Comparison of ENCODE assay signal across 18 mouse cellular contexts in genomic region chr14:8367121-8367520, GRCm38 (mm10). TPM values are rescaled to one million over a fixed set of nuclear protein-coding genes. Genes with fewer than 3 reads are reported as not detected.
DNase-seq lines count a peak whose midpoint lies in the region; ATAC-seq and TF ChIP-seq lines count a peak whose summit lies in the region.
"Had no signal": no experiment of that assay in that cellular context is flagged by ENCODE, and none has a peak within 500 bp of the region (broad histone marks: within the 10 kb centered on the region; RNA-seq: fewer than 3 reads in every experiment).

No protein-coding gene starts in this region.

- DNase-seq in embryo, embryonic 10 days (ENCODE audit: low spot score): peak; percentile 43
- DNase-seq in embryo, embryonic 11 days: no peak
- DNase-seq in midbrain, embryonic 11.5 days (ENCODE audit: low spot score, missing footprints): peak; percentile 80
- peak; percentile 27 for DNase-seq in midbrain, embryonic 14.5 days
- DNase-seq in stomach, postnatal 0 days (ENCODE audit: low spot score): peak; percentile 68
- DNase-seq in frontal cortex, adult 2 months (ENCODE audit: extremely low spot score in 1 of 2, low spot score in 1 of 2): no peak
- DNase-seq: adrenal gland, postnatal 10 days; thymus, adult 2 months had no signal

- H3K27ac ChIP-seq in midbrain, embryonic 11.5 days (ENCODE audit: low read depth, low read length): no peak overlapping the region
- H3K27ac ChIP-seq in midbrain, embryonic 13.5 days: no peak overlapping the region
- H3K27ac ChIP-seq in midbrain, embryonic 14.5 days (replicated peaks; ENCODE audit: low read depth, low read length): no peak overlapping the region
- peak overlapping the region; percentile 80; the same call in 1 of the 2 replicates for H3K27ac ChIP-seq in stomach, postnatal 0 days (replicated peaks)
- H3K27ac ChIP-seq: embryonic facial prominence, embryonic 13.5 days; heart, embryonic 13.5 days; hindbrain, embryonic 15.5 days; layer of hippocampus, adult 2 months; limb, embryonic 15.5 days had no signal

- no peak for TF ChIP-seq CTCF in stomach, postnatal 0 days (IDR thresholded peaks at IDR 0.05; ENCODE audit: low read depth)

- H3K9me3 ChIP-seq in midbrain, embryonic 11.5 days (ENCODE audit: control insufficient read depth, low read length): no peaks in the 10 kb centered on the region
- H3K9me3 ChIP-seq in midbrain, embryonic 13.5 days: no peaks in the 10 kb centered on the region
- no peaks in the 10 kb centered on the region for H3K9me3 ChIP-seq in midbrain, embryonic 14.5 days (ENCODE audit: control insufficient read depth, low read length)
- no peaks in the 10 kb centered on the region for H3K9me3 ChIP-seq in stomach, postnatal 0 days (ENCODE audit: control insufficient read depth, low read length)
- H3K9me3 ChIP-seq: embryonic facial prominence, embryonic 13.5 days; heart, embryonic 13.5 days; hindbrain, embryonic 15.5 days; limb, embryonic 15.5 days had no signal

- H3K27me3 ChIP-seq in midbrain, embryonic 11.5 days (ENCODE audit: control insufficient read depth, insufficient read depth, low read length): no peaks in the 10 kb centered on the region
- no peaks in the 10 kb centered on the region for H3K27me3 ChIP-seq in midbrain, embryonic 13.5 days
- no peaks in the 10 kb centered on the region for H3K27me3 ChIP-seq in midbrain, embryonic 14.5 days (ENCODE audit: control insufficient read depth, insufficient read depth, low read length)
- H3K27me3 ChIP-seq in stomach, postnatal 0 days (ENCODE audit: control insufficient read depth, insufficient read depth, low read length): no peaks in the 10 kb centered on the region
- H3K27me3 ChIP-seq: embryonic facial prominence, embryonic 13.5 days; heart, embryonic 13.5 days; hindbrain, embryonic 15.5 days; limb, embryonic 15.5 days had no signal

- 0 out of 2 replicates have a peak, but pooled peaks have one; percentile 19 for ATAC-seq in midbrain, embryonic 11.5 days (ENCODE audit: low FRiP score)
- no peak for ATAC-seq in midbrain, embryonic 13.5 days
- no peak for ATAC-seq in midbrain, embryonic 14.5 days (ENCODE audit: low FRiP score, low TSS enrichment)
- peak; percentile 37 for ATAC-seq in stomach, postnatal 0 days (ENCODE audit: low FRiP score, low TSS enrichment)
- no peak for ATAC-seq in monocyte, adult 5-6 weeks (replicated peaks; ENCODE audit: insufficient number of reproducible peaks, low FRiP score, low TSS enrichment, poor library complexity, severe bottlenecking)

- no peak for TF ChIP-seq EP300 in stomach, postnatal 0 days (optimal IDR thresholded peaks at IDR 0.05)

- H3K4me1 ChIP-seq in midbrain, embryonic 11.5 days (ENCODE audit: control insufficient read depth, insufficient read depth, low read length): peaks cover 6% of the 10 kb centered on the region
- peaks cover 13% of the 10 kb centered on the region for H3K4me1 ChIP-seq in midbrain, embryonic 13.5 days (replicated peaks)
- peaks cover 11% of the 10 kb centered on the region; the same call in 1 of the 2 replicates for H3K4me1 ChIP-seq in midbrain, embryonic 14.5 days (ENCODE audit: control insufficient read depth, insufficient read depth, low read length)
- H3K4me1 ChIP-seq in stomach, postnatal 0 days (replicated peaks; ENCODE audit: control insufficient read depth, insufficient read depth): no peaks in the 10 kb centered on the region
- H3K4me1 ChIP-seq: limb, embryonic 15.5 days had no signal

- 0% methylated on average over 1 of the region's 1 CpGs for WGBS in midbrain, embryonic 11.5 days
- WGBS in midbrain, embryonic 13.5 days: 0% methylated on average over 1 of the region's 1 CpGs
- WGBS in midbrain, embryonic 14.5 days: 4% methylated on average over 1 of the region's 1 CpGs
- WGBS in stomach, postnatal 0 days: 4% methylated on average over 1 of the region's 1 CpGs

- no peak overlapping the region for H3K4me3 ChIP-seq in midbrain, embryonic 11.5 days (ENCODE audit: low read depth, low read length)
- no peak overlapping the region for H3K4me3 ChIP-seq in midbrain, embryonic 13.5 days (replicated peaks)
- H3K4me3 ChIP-seq in midbrain, embryonic 14.5 days (replicated peaks; ENCODE audit: low read depth, low read length): no peak overlapping the region
- no peak overlapping the region for H3K4me3 ChIP-seq in stomach, postnatal 0 days (ENCODE audit: low read depth, low read length)
- H3K4me3 ChIP-seq: embryonic facial prominence, embryonic 13.5 days; heart, embryonic 13.5 days; hindbrain, embryonic 15.5 days; layer of hippocampus, adult 2 months; limb, embryonic 15.5 days had no signal

- no peak overlapping the region for H3K9ac ChIP-seq in midbrain, embryonic 11.5 days (ENCODE audit: low read length)
- H3K9ac ChIP-seq in midbrain, embryonic 13.5 days (replicated peaks): no peak overlapping the region
- H3K9ac ChIP-seq in midbrain, embryonic 14.5 days (replicated peaks; ENCODE audit: low read length): no peak overlapping the region
- no peak overlapping the region for H3K9ac ChIP-seq in stomach, postnatal 0 days (ENCODE audit: low read length)
- H3K9ac ChIP-seq: embryonic facial prominence, embryonic 13.5 days; heart, embryonic 13.5 days; hindbrain, embryonic 15.5 days; limb, embryonic 15.5 days had no signal

- no peaks in the 10 kb centered on the region for H3K36me3 ChIP-seq in midbrain, embryonic 11.5 days (ENCODE audit: control insufficient read depth, insufficient read depth, low read length)
- H3K36me3 ChIP-seq in midbrain, embryonic 13.5 days: no peaks in the 10 kb centered on the region
- no peaks in the 10 kb centered on the region for H3K36me3 ChIP-seq in midbrain, embryonic 14.5 days (ENCODE audit: control insufficient read depth, insufficient read depth, low read length)
- H3K36me3 ChIP-seq in stomach, postnatal 0 days (ENCODE audit: control insufficient read depth, insufficient read depth, low read length): no peaks in the 10 kb centered on the region
- H3K36me3 ChIP-seq: embryonic facial prominence, embryonic 13.5 days; heart, embryonic 13.5 days; hindbrain, embryonic 15.5 days; limb, embryonic 15.5 days had no signal

- H3K4me2 ChIP-seq in midbrain, embryonic 11.5 days: no peak overlapping the region
- H3K4me2 ChIP-seq in midbrain, embryonic 13.5 days (replicated peaks): no peak overlapping the region
- H3K4me2 ChIP-seq in midbrain, embryonic 14.5 days (ENCODE audit: low read length): no peak overlapping the region
- no peak overlapping the region for H3K4me2 ChIP-seq in stomach, postnatal 0 days (replicated peaks; ENCODE audit: low read depth)
- H3K4me2 ChIP-seq: embryonic facial prominence, embryonic 13.5 days; heart, embryonic 13.5 days; hindbrain, embryonic 15.5 days; limb, embryonic 15.5 days had no signal

RNA-seq across cellular contexts. Expression of gene Oit1, which starts 11.4 kb away (rescaled TPM):
- polyA plus RNA-seq in midbrain, embryonic 11.5 days (2014; fragmentation: Nextera tagmentation; extraction: Ambion mirVana): not detected in 2 replicates
- polyA plus RNA-seq in midbrain, embryonic 13.5 days (2015; fragmentation: Nextera tagmentation; extraction: Ambion mirVana): not detected in 2 replicates
- polyA plus RNA-seq in midbrain, embryonic 14.5 days (2014; fragmentation: Nextera tagmentation; extraction: Ambion mirVana): 0.18 TPM in 1 of 2 replicates, not detected in the other
- 57.9 and 66.2 TPM in 2 replicates for polyA plus RNA-seq in stomach, postnatal 0 days (2015; fragmentation: Nextera tagmentation; extraction: Ambion mirVana)
- not detected in 3 replicates for total RNA-seq in monocyte, adult 5-6 weeks (2017)
- polyA plus RNA-seq in frontal cortex, adult 2 months (2012; rRNA removed): not detected in 2 replicates
- total RNA-seq: adrenal gland, postnatal 10 days; gastrocnemius, postnatal 4 days; layer of hippocampus, adult 2 months; left cerebral cortex, adult 8-10 months; megakaryocyte progenitor cell, adult 5-6 weeks had no signal
- polyA plus RNA-seq: heart, embryonic 13.5 days; hindbrain, embryonic 15.5 days had no signal

RNA-seq across cellular contexts. Expression of gene Fam107a, which starts 49.3 kb away (rescaled TPM):
- 0.20 and 0.33 TPM in 2 replicates for polyA plus RNA-seq in midbrain, embryonic 11.5 days (2014; fragmentation: Nextera tagmentation; extraction: Ambion mirVana)
- 0.19 and 0.23 TPM in 2 replicates for polyA plus RNA-seq in midbrain, embryonic 13.5 days (2015; fragmentation: Nextera tagmentation; extraction: Ambion mirVana)
- polyA plus RNA-seq in midbrain, embryonic 14.5 days (2014; fragmentation: Nextera tagmentation; extraction: Ambion mirVana): 0.08 TPM in 2 replicates
- 0.31 and 0.36 TPM in 2 replicates for polyA plus RNA-seq in stomach, postnatal 0 days (2015; fragmentation: Nextera tagmentation; extraction: Ambion mirVana)
- not detected in 3 replicates for total RNA-seq in monocyte, adult 5-6 weeks (2017)
- polyA plus RNA-seq in frontal cortex, adult 2 months (2012; rRNA removed): 323 and 391 TPM in 2 replicates
- total RNA-seq: megakaryocyte progenitor cell, adult 5-6 weeks had no signal

Comparison
In these comparisons a context has a peak if more than half of its experiments do, and no peak if none do; other contexts are left out.
1. DNase-seq: peak in embryo, embryonic 10 days (single experiment), midbrain, embryonic 11.5 days (single experiment), midbrain, embryonic 14.5 days (single experiment) and stomach, postnatal 0 days (single experiment); none in embryo, embryonic 11 days (single experiment) and frontal cortex, adult 2 months (0 of 2).
2. ATAC-seq: peak in midbrain, embryonic 11.5 days (single experiment) and stomach, postnatal 0 days (single experiment); none in midbrain, embryonic 13.5 days (single experiment), midbrain, embryonic 14.5 days (single experiment) and monocyte, adult 5-6 weeks (single experiment).
3. RNA of gene Oit1, which starts 11.4 kb away (polyA plus RNA-seq): 57.9 to 66.2 TPM in stomach, postnatal 0 days; 0.18 TPM in midbrain, embryonic 14.5 days, not detected in midbrain, embryonic 13.5 days, not detected in midbrain, embryonic 11.5 days and not detected in frontal cortex, adult 2 months; every median in the first group is over 10 times any median in the second.
4. RNA of gene Fam107a, which starts 49.3 kb away (polyA plus RNA-seq): 323 to 391 TPM in frontal cortex, adult 2 months; 0.31 to 0.36 TPM in stomach, postnatal 0 days, 0.19 to 0.23 TPM in midbrain, embryonic 13.5 days, 0.20 to 0.33 TPM in midbrain, embryonic 11.5 days and 0.08 TPM in midbrain, embryonic 14.5 days; every median in the first group is over 100 times any median in the second.